Mouse (Mus musculus) gastrocnemius, adult 18-20 months (tissue): ENCODE data around the gene Msi2. TPM values are rescaled to one million over a fixed set of nuclear protein-coding genes. Genes with fewer than 3 reads are reported as not detected.
A peak's percentile ranks its signal among the peaks of the same experiment; 100 is the strongest.

Experiments used
- microRNA-seq: library from miRNA; unstranded; fragments of <30 nt; microRNA quantifications from one replicate; pipeline ENCODE4 v1.2.0, GENCODE M21; 2021
- total RNA-seq, 2 experiments: library from RNA; stranded (reverse); gene quantifications; 2 replicates each; pipeline ENCODE4 v1.2.3; 2021

Gene Msi2
- total RNA-seq, 2 experiments from 2014 or later: 179 to 180 TPM

Small RNA genes lying within 50 kb of the gene (microRNA-seq; reads per million reads assigned to microRNA genes)
- gene Mir378b: 32.1 reads per million, percentile 43 among the genes with 10 or more reads in this experiment

Other genes with a start within 250 kb of the Msi2 start
- gene Akap1, start 146.1 kb upstream of the Msi2 start, total RNA-seq: 10 to 100 TPM; 54.5 to 82.7 TPM
- gene Scpep1, start 237.0 kb upstream of the Msi2 start, total RNA-seq: 1 to 10 TPM; 5.9 to 8.8 TPM
- not detected for gene Elobl, start 248.4 kb upstream of the Msi2 start, total RNA-seq